Mouse (Mus musculus) CD8-positive naive resting alpha-beta T cell, adult 57 days (primary cell): ENCODE data around the gene Csnk1g2. TPM values are rescaled to one million over a fixed set of nuclear protein-coding genes. Genes with fewer than 3 reads are reported as not detected.

Experiments used
- total RNA-seq: library from RNA; stranded (reverse); gene quantifications from one replicate; pipeline ENCODE4 v1.2.4, GENCODE M21; 2023

Csnk1g2 gene
- 209 TPM for total RNA-seq

DNA sequence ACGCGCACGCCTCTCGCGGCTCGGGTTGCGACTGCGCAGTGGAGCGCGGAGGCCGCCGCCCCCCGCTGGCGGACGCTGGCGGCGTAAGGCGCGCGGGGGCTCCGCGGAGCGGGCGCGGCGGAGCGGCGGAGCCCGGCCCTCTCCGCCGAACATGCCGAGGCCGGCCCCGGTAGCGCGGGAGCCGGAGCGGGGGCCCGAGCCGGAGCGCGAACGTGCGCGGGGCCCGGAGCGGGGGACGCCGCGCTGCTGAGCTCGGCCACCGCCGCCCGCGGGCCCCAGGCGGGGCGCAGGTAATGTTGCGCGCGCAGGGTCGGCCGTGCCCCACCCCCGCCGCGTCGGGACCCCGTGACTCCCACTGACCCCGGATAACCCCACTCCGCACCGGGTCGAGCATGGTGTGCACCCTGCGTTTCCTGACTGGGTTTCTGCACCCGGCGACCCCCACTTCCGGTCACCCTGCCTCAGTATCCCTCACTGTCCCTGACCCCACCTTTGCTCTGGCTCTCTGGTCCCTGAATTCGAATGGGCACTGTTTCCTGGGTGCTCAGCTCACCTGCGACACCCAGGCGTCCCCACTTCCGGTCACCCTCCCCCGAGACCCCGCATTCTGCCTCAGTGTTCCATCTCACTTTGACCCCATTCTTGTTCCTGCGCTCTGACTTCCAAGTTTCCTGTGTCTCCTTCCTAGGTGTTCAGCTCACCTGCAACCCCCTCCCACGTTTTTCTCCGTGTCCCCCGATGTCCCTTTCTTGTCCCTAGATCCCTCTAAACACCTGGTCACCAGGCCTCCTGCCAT lies at the start of gene Csnk1g2:
Gene Csnk1g2, plus strand, starts transcription at position 178 of the 796 bp plus-strand sequence.

DNA sequence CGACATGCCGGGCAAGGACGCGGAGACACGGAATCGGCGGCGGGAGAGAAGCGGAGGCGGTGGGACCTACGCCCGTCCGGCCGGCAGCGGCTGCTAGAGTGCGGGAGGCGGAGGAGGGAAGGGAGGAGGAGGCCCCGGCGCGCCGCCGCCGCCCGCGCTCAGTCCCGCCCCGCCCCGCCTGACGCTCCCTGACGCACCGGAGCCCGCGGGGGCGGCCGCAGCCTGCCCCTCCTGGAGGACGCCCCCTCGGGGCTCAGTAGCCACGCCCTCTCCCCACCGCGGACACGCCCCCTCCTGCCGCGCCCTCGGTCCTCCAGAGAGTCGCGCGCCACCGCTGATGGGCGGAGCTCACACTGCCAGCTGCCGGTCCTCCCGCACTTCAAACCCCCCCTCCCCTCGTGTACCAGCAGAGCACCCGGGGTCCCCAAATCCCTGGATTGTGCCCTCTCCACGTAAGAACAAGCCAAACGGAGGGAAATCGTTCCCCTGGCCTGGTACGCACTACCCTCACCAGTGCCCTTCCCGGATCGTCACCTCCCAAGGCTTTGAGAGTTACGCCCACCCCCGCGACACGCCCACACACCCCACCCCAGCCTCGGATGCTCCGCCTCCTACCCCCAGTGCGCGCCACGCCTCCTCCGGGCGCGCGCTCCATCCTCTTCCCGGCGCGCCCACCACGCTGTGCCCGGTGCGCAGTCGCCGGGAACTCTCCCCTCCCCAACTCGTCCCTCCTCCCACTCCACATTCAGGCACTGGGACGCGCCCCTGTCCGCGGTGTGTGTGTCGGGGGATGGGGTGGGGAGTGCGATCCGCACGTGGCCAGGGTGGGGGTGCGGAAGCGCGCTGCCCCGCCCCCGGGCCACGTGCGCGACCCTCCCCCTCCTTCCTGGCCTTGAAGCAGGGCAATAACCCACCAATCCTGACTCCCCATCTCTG lies 45.2 kb upstream of the Csnk1g2 start, which contains the start of gene Klf16:
Gene Klf16, minus strand, starts transcription at position 127 of the 936 bp plus-strand sequence.

DNA sequence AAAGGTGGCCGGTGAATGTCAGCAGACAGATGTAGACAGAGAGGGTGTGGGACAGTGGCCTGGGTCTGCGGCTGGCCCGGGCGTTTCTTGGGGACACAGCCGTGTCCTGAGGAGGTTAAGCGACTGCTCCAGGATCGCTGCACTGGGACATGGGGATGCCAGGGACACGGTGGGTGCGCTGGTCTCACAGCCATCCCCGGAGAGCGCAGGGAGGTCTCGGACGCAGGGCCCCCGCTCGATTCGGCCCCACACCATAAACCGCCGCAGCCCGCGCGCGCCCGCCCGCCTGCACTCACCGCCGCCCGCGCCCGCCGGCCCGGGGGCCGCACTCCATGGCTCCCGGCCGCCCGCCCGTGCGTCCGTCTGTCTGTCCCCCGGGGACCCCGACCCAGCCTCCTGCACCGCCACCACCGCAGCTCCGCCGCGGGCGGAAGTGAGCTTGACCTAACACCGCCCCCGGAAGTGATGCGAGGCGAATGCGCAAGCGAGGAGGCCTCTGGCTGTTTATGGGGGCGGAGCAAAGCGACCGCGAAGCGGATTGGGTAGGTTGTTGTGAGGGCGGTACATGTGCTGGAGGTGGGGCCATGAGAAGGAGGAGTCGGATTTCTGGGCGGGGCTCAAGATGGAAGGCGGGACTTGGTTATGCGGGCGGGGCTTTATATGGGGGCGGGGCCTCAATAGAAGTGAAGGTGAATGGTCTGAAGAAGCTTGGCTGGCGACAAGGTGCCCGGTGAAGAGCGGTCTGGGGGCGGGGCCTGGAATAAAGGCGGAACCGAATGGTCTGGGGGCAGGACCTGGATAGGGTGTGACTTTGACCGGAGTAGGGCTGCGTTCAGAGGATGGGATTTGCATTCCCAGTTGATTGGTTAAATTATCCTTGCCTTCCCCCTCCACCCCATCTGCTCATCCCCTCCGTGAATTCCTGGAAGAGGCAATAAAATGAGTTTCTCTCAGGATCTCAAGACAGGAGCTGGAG lies 32.5 kb upstream of the Csnk1g2 start, which contains the start of gene Abhd17a:
Gene Abhd17a, minus strand, starts transcription at position 463 of the 976 bp plus-strand sequence.

DNA sequence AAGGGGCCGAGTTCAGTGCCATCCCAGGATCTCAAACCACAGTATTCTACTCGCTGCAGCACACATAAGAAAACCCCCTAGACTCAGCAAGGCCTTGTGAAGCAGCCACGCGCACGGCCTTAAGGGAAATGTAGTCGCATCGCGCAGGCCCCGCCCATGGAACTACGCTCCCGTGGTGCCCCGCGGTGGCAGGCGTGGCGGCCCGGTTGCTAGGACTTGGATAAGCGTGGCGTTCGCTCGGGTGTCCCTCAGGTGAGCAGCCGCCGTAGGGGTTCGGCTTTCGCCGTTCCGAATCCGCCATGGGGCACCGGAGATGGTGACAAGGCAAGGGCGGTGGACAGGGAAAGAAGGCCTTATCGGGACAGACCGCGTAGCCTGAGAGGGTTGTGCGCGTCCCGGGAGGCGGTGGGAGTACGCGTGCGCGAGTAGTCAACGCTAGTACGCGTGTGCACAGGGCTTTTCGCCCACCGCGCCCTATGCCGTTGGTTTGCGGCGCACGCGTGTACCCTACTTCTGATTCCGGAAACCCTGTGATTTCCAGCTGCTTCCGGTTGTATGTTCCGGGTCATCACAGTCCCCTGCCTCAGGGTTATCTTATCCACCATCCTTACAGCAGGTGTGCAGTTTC lies 19.8 kb upstream of the Csnk1g2 start, which contains the start of the genes Scamp4 and Adat3:
Gene Scamp4, plus strand, starts transcription at position 175 of the 628 bp plus-strand sequence.
Gene Adat3, plus strand, starts transcription at position 183 of the 628 bp plus-strand sequence.

DNA sequence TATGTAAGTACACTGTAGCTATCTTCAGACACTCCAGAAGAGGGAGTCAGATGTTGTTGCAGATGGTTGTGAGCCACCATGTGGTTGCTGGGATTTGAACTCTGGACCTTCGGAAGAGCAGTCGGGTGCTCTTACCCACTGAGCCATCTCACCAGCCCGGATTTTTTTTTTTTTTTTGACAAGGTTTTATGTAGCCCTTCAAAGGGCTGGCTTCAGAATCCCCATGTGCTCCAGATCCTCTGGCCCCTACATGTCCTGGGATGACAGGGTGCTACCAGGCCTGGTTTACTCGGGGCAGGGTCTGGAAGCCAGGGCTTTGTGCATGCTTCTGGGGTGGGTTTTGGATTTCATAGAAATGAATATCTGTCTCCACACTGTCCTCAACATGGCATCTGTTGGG lies 16.9 kb upstream of the Csnk1g2 start, which contains the start of gene Gm49322:
Gene Gm49322, plus strand, starts transcription at position 301 of the 400 bp plus-strand sequence.

DNA sequence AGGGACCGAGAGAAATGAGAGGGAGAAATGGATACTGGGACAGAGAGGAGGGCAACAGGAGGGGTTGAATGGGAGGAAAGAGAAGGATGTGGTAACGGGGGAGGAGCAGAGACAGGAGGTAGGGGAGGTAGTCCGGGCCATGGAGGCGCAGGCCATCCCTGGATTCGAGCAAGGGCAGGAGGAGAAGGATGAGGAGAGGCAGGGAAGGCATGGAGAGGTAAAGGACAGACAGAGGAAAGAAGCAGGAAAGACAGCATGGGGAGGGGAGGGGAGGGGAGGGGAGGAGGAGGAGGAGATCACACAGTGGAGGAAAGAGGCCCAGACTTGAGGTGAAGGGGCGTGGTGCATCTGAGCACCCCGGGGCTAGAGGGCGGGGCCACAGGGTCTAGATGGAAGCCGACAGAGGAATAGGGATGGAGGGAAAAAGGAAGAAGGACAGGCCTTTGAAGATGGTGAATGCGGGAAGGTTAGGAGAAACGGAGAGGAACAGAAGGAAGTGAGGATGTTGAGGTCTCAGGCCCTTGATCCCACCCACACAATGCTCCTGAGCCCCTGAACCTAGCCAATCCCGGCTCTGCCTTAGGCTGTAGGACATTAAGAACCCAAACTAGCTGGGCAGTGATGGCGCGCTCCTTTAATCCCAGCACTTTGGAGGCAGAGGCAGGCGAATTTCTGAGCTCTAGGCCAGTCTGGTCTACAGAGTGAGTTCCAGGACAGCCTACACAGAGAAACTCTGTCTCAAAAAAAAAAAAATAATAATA lies 34.4 kb downstream of the Csnk1g2 start, which contains the start of gene Btbd2:
Gene Btbd2, minus strand, starts transcription at position 209 of the 761 bp plus-strand sequence.

DNA sequence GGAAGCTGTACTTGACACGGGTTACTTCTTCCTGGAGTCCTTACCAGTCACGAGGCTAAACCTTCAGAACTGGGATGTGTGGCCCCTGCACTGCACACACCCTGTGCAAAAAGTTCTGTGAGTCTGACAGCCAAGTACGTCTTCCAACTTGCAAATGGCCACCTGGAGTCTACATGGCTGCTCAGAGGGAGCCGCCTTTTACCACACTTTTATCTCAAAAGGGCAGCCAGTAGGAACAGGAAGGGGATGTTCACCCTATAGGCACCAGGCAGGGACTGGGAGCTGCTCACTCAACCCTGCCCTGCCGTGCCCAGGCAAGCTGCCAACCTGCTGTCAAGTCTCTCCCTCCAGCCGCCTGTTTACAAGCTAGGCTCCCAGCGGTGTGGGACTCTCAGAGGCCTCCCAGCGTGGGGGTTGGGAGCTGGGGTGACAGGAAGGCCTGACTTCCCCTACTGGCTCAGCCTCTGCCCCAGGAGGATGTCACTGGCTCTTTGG lies 55.4 kb downstream of the Csnk1g2 start, which contains the start of gene Mknk2:
Gene Mknk2, minus strand, starts transcription at position 171 of the 495 bp plus-strand sequence.

Other genes with a start within 250 kb of the Csnk1g2 start
- gene Mex3d, start 235.2 kb upstream of the Csnk1g2 start, total RNA-seq = 6.2 TPM
- gene Mbd3, start 223.3 kb upstream of the Csnk1g2 start, total RNA-seq = 122 TPM
- gene Uqcr11, start 216.0 kb upstream of the Csnk1g2 start, total RNA-seq = 59.9 TPM
- gene Tcf3, start 189.2 kb upstream of the Csnk1g2 start, total RNA-seq = 102 TPM
- not detected for gene Onecut3, start 128.0 kb upstream of the Csnk1g2 start, total RNA-seq
- gene Atp8b3, start 83.7 kb upstream of the Csnk1g2 start, total RNA-seq = not detected
- gene Rexo1, start 61.3 kb upstream of the Csnk1g2 start, total RNA-seq = 128 TPM
- gene Klf16, start 45.5 kb upstream of the Csnk1g2 start, total RNA-seq = 27.5 TPM
- 52.0 TPM for gene Abhd17a, start 32.5 kb upstream of the Csnk1g2 start, total RNA-seq
- 46.9 TPM for gene Scamp4, start 20.0 kb upstream of the Csnk1g2 start, total RNA-seq
- gene Adat3, start 20.0 kb upstream of the Csnk1g2 start, total RNA-seq = 6.0 TPM
- 4.5 TPM for gene Gm49322, start 16.8 kb upstream of the Csnk1g2 start, total RNA-seq
- 20.7 TPM for gene Btbd2, start 34.2 kb downstream of the Csnk1g2 start, total RNA-seq
- 330 TPM for gene Mknk2, start 55.3 kb downstream of the Csnk1g2 start, total RNA-seq
- gene Mob3a, start 79.1 kb downstream of the Csnk1g2 start, total RNA-seq = 138 TPM
- gene Izumo4, start 79.3 kb downstream of the Csnk1g2 start, total RNA-seq = 45.1 TPM
- gene Ap3d1, start 119.4 kb downstream of the Csnk1g2 start, total RNA-seq = 123 TPM
- 72.9 TPM for gene Dot1l, start 132.4 kb downstream of the Csnk1g2 start, total RNA-seq
- gene Sf3a2, start 175.4 kb downstream of the Csnk1g2 start, total RNA-seq = 81.1 TPM
- gene Plekhj1, start 175.8 kb downstream of the Csnk1g2 start, total RNA-seq = 141 TPM
- 1.4 TPM for gene Amh, start 182.4 kb downstream of the Csnk1g2 start, total RNA-seq
- not detected for gene Jsrp1, start 190.7 kb downstream of the Csnk1g2 start, total RNA-seq
- gene Oaz1, start 203.8 kb downstream of the Csnk1g2 start, total RNA-seq = 517 TPM
- not detected for gene Lingo3, start 221.2 kb downstream of the Csnk1g2 start, total RNA-seq
- gene Lsm7, start 232.4 kb downstream of the Csnk1g2 start, total RNA-seq = 31.3 TPM
- 25.5 TPM for gene Sppl2b, start 232.4 kb downstream of the Csnk1g2 start, total RNA-seq
- gene Tmprss9, start 249.0 kb downstream of the Csnk1g2 start, total RNA-seq = not detected